Mouse (Mus musculus): ENCODE measurements at regions not wholly inside any gene's neighbourhood (a gene's known extent, or its start where the extent isn't known, plus 50 kb on each side); places are given as distances from the start of the nearest gene placed in this dataset.

GRCm38 (mm10) chr15:74343591-74343990 is 292.6 kb downstream of the Mroh4 start:
- Histone ChIP-seq H3K27ac (no peak overlapping the region), H3K9me3 (ENCODE audit: control insufficient read depth, low read length) (no peaks in the 10 kb centered on the region), H3K36me3 (replicated peaks; ENCODE audit: control insufficient read depth, insufficient read depth, low read depth) (no peaks in the 10 kb centered on the region), H3K4me3 (ENCODE audit: insufficient read depth in 1 of 2, low read depth in 2 of 2, low read length in 2 of 2) (no peak overlapping the region), H3K4me2 (ENCODE audit: low read depth) (no peak overlapping the region), H3K27me3 (ENCODE audit: control insufficient read depth, insufficient read depth, low read length) (no peaks in the 10 kb centered on the region), H3K9ac (replicated peaks) (no peak overlapping the region), H3K4me1 (replicated peaks; ENCODE audit: control insufficient read depth in 2 of 2, insufficient read depth in 2 of 2, low read length in 1 of 2) (no peaks in the 10 kb centered on the region)
- no peak for TF ChIP-seq EP300 (IDR thresholded peaks at IDR 0.05; ENCODE audit: low read depth)
- no peak for TF ChIP-seq CTCF (IDR thresholded peaks at IDR 0.05; ENCODE audit: low read depth)
- ATAC-seq (ENCODE audit: insufficient read depth) (no peak), DNase-seq (ENCODE audit: low read depth in 3 of 3, low spot score in 3 of 3) (no peak)
- WGBS (ENCODE audit: insufficient replicate concordance), result 60% methylated on average over 6 of the region's 6 CpGs

- Histone ChIP-seq H3K27ac (no peak overlapping the region), H3K27me3 (ENCODE audit: control insufficient read depth, insufficient read depth, low read length) (no peaks in the 10 kb centered on the region), H3K9ac (replicated peaks) (no peak overlapping the region), H3K4me2 (ENCODE audit: low read depth) (no peak overlapping the region), H3K4me3 (ENCODE audit: insufficient read depth in 1 of 2, low read depth in 2 of 2, low read length in 2 of 2) (no peak overlapping the region), H3K4me1 (replicated peaks; ENCODE audit: control insufficient read depth in 2 of 2, insufficient read depth in 2 of 2, low read length in 1 of 2) (no peaks in the 10 kb centered on the region), H3K9me3 (ENCODE audit: control insufficient read depth, low read length) (no peaks in the 10 kb centered on the region), H3K36me3 (replicated peaks; ENCODE audit: control insufficient read depth, insufficient read depth, low read depth) (no peaks in the 10 kb centered on the region)
- ATAC-seq (ENCODE audit: insufficient read depth), result no peak
- TF ChIP-seq EP300 (IDR thresholded peaks at IDR 0.05; ENCODE audit: low read depth), result no peak
- TF ChIP-seq CTCF (IDR thresholded peaks at IDR 0.05; ENCODE audit: low read depth), result no peak
- DNase-seq (ENCODE audit: low read depth in 3 of 3, low spot score in 3 of 3), result no peak
Observed at GRCm38 (mm10) chr15:74333846-74334245, 302.3 kb downstream of the Mroh4 start.

GRCm38 (mm10) chr15:74330131-74330530 is 306.0 kb downstream of the Mroh4 start:
- no peak overlapping the region for H3K4me2 ChIP-seq (ENCODE audit: low read depth)
- no peak overlapping the region for H3K4me3 ChIP-seq (ENCODE audit: insufficient read depth in 1 of 2, low read depth in 2 of 2, low read length in 2 of 2)
- DNase-seq (ENCODE audit: low read depth in 3 of 3, low spot score in 3 of 3) (no peak), ATAC-seq (ENCODE audit: insufficient read depth) (no peak)
- H3K27ac ChIP-seq, result no peak overlapping the region
- no peak overlapping the region for H3K9ac ChIP-seq (replicated peaks)
- WGBS (ENCODE audit: insufficient replicate concordance), result 47% methylated on average over 3 of the region's 3 CpGs
- no peaks in the 10 kb centered on the region for H3K9me3 ChIP-seq (ENCODE audit: control insufficient read depth, low read length)
- no peaks in the 10 kb centered on the region for H3K4me1 ChIP-seq (replicated peaks; ENCODE audit: control insufficient read depth in 2 of 2, insufficient read depth in 2 of 2, low read length in 1 of 2)
- no peaks in the 10 kb centered on the region for H3K36me3 ChIP-seq (replicated peaks; ENCODE audit: control insufficient read depth, insufficient read depth, low read depth)
- no peak for TF ChIP-seq EP300 (IDR thresholded peaks at IDR 0.05; ENCODE audit: low read depth)
- no peak for TF ChIP-seq CTCF (IDR thresholded peaks at IDR 0.05; ENCODE audit: low read depth)
- no peaks in the 10 kb centered on the region for H3K27me3 ChIP-seq (ENCODE audit: control insufficient read depth, insufficient read depth, low read length)

DNA sequence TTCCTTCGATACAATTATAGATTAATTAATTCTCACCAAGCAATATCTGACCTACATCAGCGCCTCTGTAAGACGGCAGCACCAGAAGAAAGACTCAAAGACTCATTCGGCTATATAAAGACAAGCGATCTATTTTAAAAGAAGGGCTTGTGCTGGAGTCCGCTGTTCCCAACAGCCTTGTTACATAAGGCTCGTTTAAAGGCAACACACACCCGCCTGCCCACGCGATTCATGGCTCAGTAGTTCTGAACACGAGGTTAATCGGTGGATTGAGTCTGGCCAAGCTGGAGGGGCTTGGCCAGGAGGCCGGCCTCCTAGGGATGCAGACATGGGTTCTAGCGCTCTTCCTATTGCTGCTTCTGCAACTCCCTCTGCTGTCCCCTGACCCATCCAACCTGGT is 306.9 kb downstream of the Mroh4 start:
- H3K27me3 ChIP-seq (ENCODE audit: control insufficient read depth, insufficient read depth, low read length), result no peaks in the 10 kb centered on the region
- no peak overlapping the region for H3K4me3 ChIP-seq (ENCODE audit: insufficient read depth in 1 of 2, low read depth in 2 of 2, low read length in 2 of 2)
- no peak for ATAC-seq (ENCODE audit: insufficient read depth)
- H3K4me2 ChIP-seq (ENCODE audit: low read depth), result no peak overlapping the region
- no peaks in the 10 kb centered on the region for H3K9me3 ChIP-seq (ENCODE audit: control insufficient read depth, low read length)
- H3K27ac ChIP-seq, result no peak overlapping the region
- no peak for TF ChIP-seq CTCF (IDR thresholded peaks at IDR 0.05; ENCODE audit: low read depth)
- TF ChIP-seq EP300 (IDR thresholded peaks at IDR 0.05; ENCODE audit: low read depth), result no peak
- no peaks in the 10 kb centered on the region for H3K36me3 ChIP-seq (replicated peaks; ENCODE audit: control insufficient read depth, insufficient read depth, low read depth)
- no peak overlapping the region for H3K9ac ChIP-seq (replicated peaks)
- no peaks in the 10 kb centered on the region for H3K4me1 ChIP-seq (replicated peaks; ENCODE audit: control insufficient read depth in 2 of 2, insufficient read depth in 2 of 2, low read length in 1 of 2)
- no peak for DNase-seq (ENCODE audit: low read depth in 3 of 3, low spot score in 3 of 3)
- WGBS (ENCODE audit: insufficient replicate concordance), result 66% methylated on average over 14 of the region's 14 CpGs

DNA sequence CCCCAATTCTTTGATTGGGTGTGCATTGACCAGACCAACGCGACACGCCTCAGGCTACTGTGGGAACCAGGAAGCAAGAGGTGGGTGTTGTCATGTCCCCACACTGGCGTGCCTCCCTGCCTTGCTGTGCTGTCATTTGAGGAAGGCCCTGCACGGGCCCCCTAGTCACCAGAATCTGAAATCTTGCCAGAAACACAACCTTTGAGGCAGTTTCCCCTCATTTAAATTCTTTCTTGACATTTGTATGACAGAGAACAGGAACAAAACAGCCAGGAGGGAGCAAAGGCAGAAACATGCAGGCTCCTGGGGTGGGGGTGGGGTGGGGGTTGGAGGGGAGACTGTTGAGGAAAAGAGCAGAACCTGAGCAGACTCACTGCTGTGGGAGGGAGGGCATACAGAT is 309.5 kb downstream of the Mroh4 start:
- TF ChIP-seq EP300 (IDR thresholded peaks at IDR 0.05; ENCODE audit: low read depth), result no peak
- TF ChIP-seq CTCF (IDR thresholded peaks at IDR 0.05; ENCODE audit: low read depth), result no peak
- ATAC-seq (ENCODE audit: insufficient read depth), result no peak
- no peaks in the 10 kb centered on the region for H3K4me1 ChIP-seq (replicated peaks; ENCODE audit: control insufficient read depth in 2 of 2, insufficient read depth in 2 of 2, low read length in 1 of 2)
- H3K36me3 ChIP-seq (replicated peaks; ENCODE audit: control insufficient read depth, insufficient read depth, low read depth), result no peaks in the 10 kb centered on the region
- no peak overlapping the region for H3K4me2 ChIP-seq (ENCODE audit: low read depth)
- no peak overlapping the region for H3K9ac ChIP-seq (replicated peaks)
- WGBS (ENCODE audit: insufficient replicate concordance), result 35% methylated on average over 5 of the region's 5 CpGs
- H3K4me3 ChIP-seq (ENCODE audit: insufficient read depth in 1 of 2, low read depth in 2 of 2, low read length in 2 of 2), result no peak overlapping the region
- no peak for DNase-seq (ENCODE audit: low read depth in 3 of 3, low spot score in 3 of 3)
- no peaks in the 10 kb centered on the region for H3K27me3 ChIP-seq (ENCODE audit: control insufficient read depth, insufficient read depth, low read length)
- no peaks in the 10 kb centered on the region for H3K9me3 ChIP-seq (ENCODE audit: control insufficient read depth, low read length)
- H3K27ac ChIP-seq, result no peak overlapping the region

- H3K27me3 ChIP-seq (ENCODE audit: control insufficient read depth, insufficient read depth, low read length), result no peaks in the 10 kb centered on the region
- WGBS (ENCODE audit: insufficient replicate concordance), result 28% methylated on average over 9 of the region's 9 CpGs
- no peak for TF ChIP-seq CTCF (IDR thresholded peaks at IDR 0.05; ENCODE audit: low read depth)
- TF ChIP-seq EP300 (IDR thresholded peaks at IDR 0.05; ENCODE audit: low read depth), result no peak
- no peak overlapping the region for H3K4me2 ChIP-seq (ENCODE audit: low read depth)
- no peak overlapping the region for H3K4me3 ChIP-seq (ENCODE audit: insufficient read depth in 1 of 2, low read depth in 2 of 2, low read length in 2 of 2)
- no peaks in the 10 kb centered on the region for H3K4me1 ChIP-seq (replicated peaks; ENCODE audit: control insufficient read depth in 2 of 2, insufficient read depth in 2 of 2, low read length in 1 of 2)
- DNase-seq (ENCODE audit: low read depth in 3 of 3, low spot score in 3 of 3), result no peak
- H3K9ac ChIP-seq (replicated peaks), result no peak overlapping the region
- no peaks in the 10 kb centered on the region for H3K36me3 ChIP-seq (replicated peaks; ENCODE audit: control insufficient read depth, insufficient read depth, low read depth)
- no peaks in the 10 kb centered on the region for H3K9me3 ChIP-seq (ENCODE audit: control insufficient read depth, low read length)
- ATAC-seq (ENCODE audit: insufficient read depth), result no peak
- H3K27ac ChIP-seq, result no peak overlapping the region
Observed at GRCm38 (mm10) chr15:74325543-74325942, 310.6 kb downstream of the Mroh4 start.

Measured in liver, embryonic 14.5 days (tissue).